Mouse (Mus musculus) kidney, adult 11 months (tissue): Measurements from ENCODE around the gene Pes1.
A peak's percentile ranks its signal among the peaks of the same experiment; 100 is the strongest.

Source experiments
- DNase-seq: peaks from one replicate; pipeline ENCODE4 v3.0.0; 2022

Gene Pes1

DNA sequence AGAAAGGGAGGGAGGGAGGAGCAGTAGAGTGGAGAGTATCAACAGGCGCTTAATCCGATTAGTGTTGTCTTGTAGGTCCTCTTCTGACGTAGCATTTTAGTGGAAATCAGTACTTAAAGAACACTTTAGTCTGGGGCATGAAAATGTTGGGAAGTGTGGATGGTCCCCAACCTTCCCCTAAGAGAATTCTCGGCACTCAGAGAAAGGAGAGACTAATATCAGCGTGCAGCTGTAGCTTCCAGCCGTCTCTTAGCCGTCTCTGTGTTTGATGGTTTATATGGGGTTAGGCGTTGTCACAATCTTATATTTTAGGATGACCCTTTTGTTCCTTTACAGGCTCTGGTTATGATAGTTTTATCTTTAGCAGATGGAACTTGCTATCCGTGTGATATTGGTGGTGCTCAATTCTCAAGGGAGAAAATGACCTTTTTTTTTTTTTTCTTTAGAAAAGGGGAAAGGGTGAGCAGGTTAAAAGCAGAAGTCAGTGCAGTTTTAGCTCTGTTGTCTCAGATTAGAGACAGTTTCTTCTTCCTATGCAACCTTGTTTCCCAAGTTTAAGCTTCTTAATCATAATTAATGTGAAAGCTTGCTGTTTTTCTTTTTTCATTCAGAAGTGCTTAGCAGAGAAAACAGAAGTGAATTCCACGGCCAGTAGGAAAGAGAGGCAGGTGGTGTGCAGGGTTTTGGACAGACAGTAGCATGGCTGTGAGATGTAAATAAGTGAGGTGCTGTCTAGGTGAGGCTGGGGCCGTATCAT lies 819 bp downstream of the Pes1 start:
- no peak for DNase-seq

- no peak for DNase-seq
Observed at GRCm38 (mm10) chr11:3969837-3970236, 6.1 kb downstream of the Pes1 start.

- no peak for DNase-seq
Observed at GRCm38 (mm10) chr11:3970361-3970760, 6.6 kb downstream of the Pes1 start.

GRCm38 (mm10) chr11:3973081-3973480 lies 9.3 kb downstream of the Pes1 start:
- no peak for DNase-seq

GRCm38 (mm10) chr11:3974311-3974710 lies 10.5 kb downstream of the Pes1 start:
- DNase-seq: no peak

- DNase-seq: no peak
Observed at GRCm38 (mm10) chr11:3976678-3977077, 12.9 kb downstream of the Pes1 start, which contains the start of gene 4930556J24Rik. Gene 4930556J24Rik, minus strand, starts transcription at chr11:3976778.

DNA sequence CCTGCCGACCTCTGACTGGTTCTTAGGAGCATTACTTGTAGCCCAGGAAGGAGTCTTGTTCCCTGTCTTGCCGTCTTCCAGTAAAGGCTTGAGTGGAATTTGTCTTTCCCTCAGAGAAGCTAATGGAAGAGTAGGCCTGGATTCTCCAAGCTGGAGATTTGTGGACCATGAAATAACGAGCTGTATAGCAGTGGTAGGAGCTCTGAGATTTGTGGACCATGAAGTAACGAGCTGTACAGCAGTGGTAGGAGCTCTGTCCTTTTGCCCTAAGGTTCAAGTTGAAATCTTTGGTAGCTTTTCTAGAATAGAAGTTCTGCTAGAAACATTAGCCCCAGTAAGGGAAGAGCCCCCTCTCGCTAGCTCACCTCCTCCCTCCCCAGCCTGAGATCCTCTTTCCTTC lies 14.6 kb downstream of the Pes1 start:
- peak; percentile 46 for DNase-seq

DNA sequence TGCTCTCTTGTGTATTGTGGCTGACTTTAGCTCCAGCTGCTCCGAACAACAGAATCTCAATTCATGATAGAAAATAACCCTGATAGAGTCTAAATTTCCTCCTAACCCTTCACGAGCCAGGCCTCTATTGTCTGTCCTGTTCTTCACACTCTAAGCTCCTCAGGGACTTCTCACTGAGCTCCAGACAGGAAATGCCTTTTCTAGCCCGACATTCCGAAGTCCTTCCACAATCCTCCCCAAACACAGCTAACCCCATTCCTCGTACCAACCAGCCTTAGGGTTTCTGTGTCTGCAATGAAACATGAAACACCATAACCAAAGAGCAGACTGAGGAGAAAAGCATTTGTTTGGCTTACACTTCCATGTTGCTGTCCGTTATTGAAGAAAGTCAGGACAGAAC lies 17.8 kb downstream of the Pes1 start:
- no peak for DNase-seq

- DNase-seq: peak; percentile 80
Observed at GRCm38 (mm10) chr11:3982275-3983209, 18.8 kb downstream of the Pes1 start.

DNA sequence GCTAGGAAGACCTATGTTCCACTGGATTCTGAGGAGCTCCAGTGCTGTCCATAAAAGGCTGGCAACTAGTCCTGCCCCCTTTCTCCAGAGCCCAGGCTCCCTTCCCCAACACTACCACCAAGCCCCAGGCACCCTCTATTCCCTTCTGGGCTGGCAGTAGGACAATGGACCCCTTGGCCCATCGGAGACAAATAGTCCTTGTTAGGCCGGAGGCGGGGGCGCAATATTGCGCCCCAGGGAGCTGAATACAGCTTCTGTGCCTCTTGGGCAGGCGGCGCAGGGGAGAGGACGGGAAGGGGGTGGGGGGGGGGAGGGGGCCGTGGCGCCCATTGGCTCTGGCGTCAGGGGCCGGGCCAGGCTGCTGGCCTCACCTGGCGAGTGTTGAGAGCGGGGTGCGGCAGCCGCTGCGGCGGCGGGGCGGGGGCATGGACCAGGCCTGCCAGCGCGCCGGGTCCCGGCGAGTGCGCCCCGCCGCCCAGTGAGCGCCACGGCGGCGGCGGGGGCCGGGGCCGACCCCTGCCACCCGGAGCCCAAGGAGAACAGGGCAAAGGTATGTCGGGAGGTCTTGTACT lies 19.6 kb downstream of the Pes1 start, which contains the start of gene Gal3st1:
Gal3st1 (plus strand) TSS at position 346 of the 572 bp plus-strand sequence.
- peak; percentile 68 for DNase-seq

DNA sequence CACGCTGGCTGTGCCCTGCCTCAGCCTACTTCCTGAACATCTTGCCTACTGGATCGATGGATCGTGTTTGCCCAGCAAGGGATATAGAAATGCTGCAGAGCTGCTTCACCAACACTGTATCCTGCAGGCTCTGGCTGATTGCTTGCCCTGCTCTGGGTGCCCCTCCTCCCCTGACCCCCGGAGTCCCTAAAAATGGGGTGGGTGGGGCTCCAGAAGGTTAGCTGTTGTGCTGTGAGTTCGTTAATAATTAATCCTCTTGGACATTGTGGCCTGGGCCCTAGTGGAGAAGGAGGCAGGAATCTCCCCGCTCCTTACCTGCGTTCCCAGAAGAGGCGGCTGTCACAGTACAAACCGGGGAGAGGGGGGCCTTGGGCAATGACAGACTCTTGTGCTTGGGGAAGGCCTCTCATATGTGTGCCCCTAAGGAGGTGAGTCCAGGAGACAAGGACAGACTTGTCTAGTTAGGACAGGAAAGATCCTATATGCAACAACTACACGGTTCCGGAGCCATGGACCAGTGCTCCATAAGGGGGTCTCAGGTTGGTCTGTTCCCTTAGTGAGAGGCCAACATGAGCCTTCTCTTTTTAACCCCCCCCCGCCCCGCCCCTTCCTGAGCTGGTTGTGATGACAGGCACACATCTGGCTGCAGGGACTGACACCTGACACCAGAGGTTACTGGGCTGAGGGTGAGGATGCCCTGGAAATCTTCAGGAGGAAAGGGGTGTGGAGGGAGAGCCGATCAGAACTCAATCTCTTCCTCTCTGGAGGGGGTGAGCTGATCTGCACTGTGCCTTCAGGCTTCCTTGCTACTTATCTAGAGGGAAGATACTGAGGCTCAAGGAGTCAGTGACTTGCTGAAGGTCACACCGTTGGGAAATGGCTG lies 20.3 kb downstream of the Pes1 start:
- peak; percentile 87 for DNase-seq

- DNase-seq: peak; percentile 83
Observed at GRCm38 (mm10) chr11:3989748-3990147, 26.0 kb downstream of the Pes1 start.

DNA sequence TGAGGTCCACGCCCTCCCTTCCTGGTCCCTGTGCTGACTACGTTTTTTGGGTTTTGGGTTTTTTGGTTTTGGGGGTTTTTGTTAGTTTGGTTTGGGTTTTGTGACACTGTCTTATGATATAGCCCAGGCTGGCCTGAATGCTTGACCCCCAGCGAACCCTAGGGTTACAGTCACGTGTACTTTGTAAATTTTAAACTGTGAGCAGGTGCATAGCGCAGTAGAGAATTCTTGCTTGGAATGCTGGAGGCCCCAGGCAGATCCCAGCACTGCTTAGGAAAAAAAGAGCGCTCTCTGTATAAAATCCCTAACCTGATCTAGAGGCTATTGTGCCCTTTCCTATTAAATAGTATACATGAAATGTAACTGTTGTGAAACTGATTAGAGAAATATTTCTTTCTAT lies 29.4 kb downstream of the Pes1 start:
- peak; percentile 56 for DNase-seq

- no peak for DNase-seq
Observed at GRCm38 (mm10) chr11:3993914-3994313, 30.1 kb downstream of the Pes1 start.

- DNase-seq: no peak
Observed at GRCm38 (mm10) chr11:3995511-3995910, 31.7 kb downstream of the Pes1 start.

- no peak for DNase-seq
Observed at GRCm38 (mm10) chr11:3996840-3997239, 33.1 kb downstream of the Pes1 start.

- no peak for DNase-seq
Observed at GRCm38 (mm10) chr11:3997978-3998720, 34.4 kb downstream of the Pes1 start.

GRCm38 (mm10) chr11:3999547-3999946 lies 35.8 kb downstream of the Pes1 start:
- DNase-seq: peak; percentile 35

- peak; percentile 53 for DNase-seq
Observed at GRCm38 (mm10) chr11:4001603-4002002, 37.8 kb downstream of the Pes1 start.

GRCm38 (mm10) chr11:4005220-4005805 lies 41.5 kb downstream of the Pes1 start:
- DNase-seq: no peak

GRCm38 (mm10) chr11:4006462-4006861 lies 42.7 kb downstream of the Pes1 start:
- no peak for DNase-seq
